Mouse (Mus musculus): ENCODE data around the gene Ddx39. TPM values are rescaled to one million over a fixed set of nuclear protein-coding genes. Genes with fewer than 3 reads are reported as not detected.
A peak's percentile ranks its signal among the peaks of the same experiment; 100 is the strongest.

The Ddx39 gene
- polyA plus RNA-seq, 1 experiment from 2014 or later, result 116 TPM

- no peak for ATAC-seq
- no peaks in the 10 kb centered on the region for H3K9me3 ChIP-seq (ENCODE audit: control insufficient read depth, low read length)
- H3K4me3 ChIP-seq (replicated peaks; ENCODE audit: low read length), result no peak overlapping the region
- peaks cover 7% of the 10 kb centered on the region for H3K4me1 ChIP-seq (replicated peaks; ENCODE audit: control insufficient read depth, insufficient read depth, low read length)
- no peaks in the 10 kb centered on the region for H3K36me3 ChIP-seq (ENCODE audit: control insufficient read depth, insufficient read depth)
- H3K27me3 ChIP-seq (replicated peaks; ENCODE audit: control insufficient read depth, insufficient read depth, low read length), result no peaks in the 10 kb centered on the region
- H3K9ac ChIP-seq (replicated peaks; ENCODE audit: low read depth, low read length), result no peak overlapping the region
- H3K4me2 ChIP-seq (ENCODE audit: low read length), result no peak overlapping the region
- no peak overlapping the region for H3K27ac ChIP-seq (ENCODE audit: low read length)
- 74% methylated on average over 2 of the region's 2 CpGs for WGBS
Observed at GRCm38 (mm10) chr8:83770669-83771068, 55.7 kb downstream of the Ddx39 start.

- Histone ChIP-seq H3K4me2 (ENCODE audit: low read length) (no peak overlapping the region), H3K9me3 (ENCODE audit: control insufficient read depth, low read length) (no peaks in the 10 kb centered on the region), H3K4me1 (replicated peaks; ENCODE audit: control insufficient read depth, insufficient read depth, low read length) (peaks cover 7% of the 10 kb centered on the region), H3K27me3 (replicated peaks; ENCODE audit: control insufficient read depth, insufficient read depth, low read length) (no peaks in the 10 kb centered on the region), H3K36me3 (ENCODE audit: control insufficient read depth, insufficient read depth) (no peaks in the 10 kb centered on the region), H3K27ac (ENCODE audit: low read length) (no peak overlapping the region), H3K4me3 (replicated peaks; ENCODE audit: low read length) (no peak overlapping the region), H3K9ac (replicated peaks; ENCODE audit: low read depth, low read length) (no peak overlapping the region)
- no peak for ATAC-seq
- 73% methylated on average over 4 of the region's 4 CpGs for WGBS
Observed at GRCm38 (mm10) chr8:83771791-83772190, 56.8 kb downstream of the Ddx39 start.

GRCm38 (mm10) chr8:83772701-83773451 is 57.9 kb downstream of the Ddx39 start:
- 5% methylated on average over 25 of the region's 25 CpGs for WGBS
- Histone ChIP-seq H3K27ac (ENCODE audit: low read length) (no peak overlapping the region), H3K36me3 (ENCODE audit: control insufficient read depth, insufficient read depth) (no peaks in the 10 kb centered on the region), H3K4me2 (ENCODE audit: low read length) (peak overlapping the region; percentile 70), H3K4me1 (replicated peaks; ENCODE audit: control insufficient read depth, insufficient read depth, low read length) (peaks cover 7% of the 10 kb centered on the region), H3K27me3 (replicated peaks; ENCODE audit: control insufficient read depth, insufficient read depth, low read length) (no peaks in the 10 kb centered on the region), H3K4me3 (replicated peaks; ENCODE audit: low read length) (peak overlapping the region; percentile 43), H3K9me3 (ENCODE audit: control insufficient read depth, low read length) (no peaks in the 10 kb centered on the region), H3K9ac (replicated peaks; ENCODE audit: low read depth, low read length) (peak overlapping the region; percentile 44)
- ATAC-seq, result peak; percentile 78

- peak overlapping the region; percentile 70 for H3K4me2 ChIP-seq (ENCODE audit: low read length)
- H3K4me1 ChIP-seq (replicated peaks; ENCODE audit: control insufficient read depth, insufficient read depth, low read length), result peaks cover 7% of the 10 kb centered on the region
- no peak overlapping the region for H3K4me3 ChIP-seq (replicated peaks; ENCODE audit: low read length)
- 46% methylated on average over 6 of the region's 6 CpGs for WGBS
- H3K27me3 ChIP-seq (replicated peaks; ENCODE audit: control insufficient read depth, insufficient read depth, low read length), result no peaks in the 10 kb centered on the region
- no peak for ATAC-seq
- H3K9ac ChIP-seq (replicated peaks; ENCODE audit: low read depth, low read length), result no peak overlapping the region
- H3K36me3 ChIP-seq (ENCODE audit: control insufficient read depth, insufficient read depth), result no peaks in the 10 kb centered on the region
- no peak overlapping the region for H3K27ac ChIP-seq (ENCODE audit: low read length)
- H3K9me3 ChIP-seq (ENCODE audit: control insufficient read depth, low read length), result no peaks in the 10 kb centered on the region
Observed at GRCm38 (mm10) chr8:83773452-83773846, 58.5 kb downstream of the Ddx39 start.

GRCm38 (mm10) chr8:83774221-83774620 is 59.2 kb downstream of the Ddx39 start:
- Histone ChIP-seq H3K9me3 (ENCODE audit: control insufficient read depth, low read length) (no peaks in the 10 kb centered on the region), H3K4me2 (ENCODE audit: low read length) (no peak overlapping the region), H3K27ac (ENCODE audit: low read length) (no peak overlapping the region), H3K4me3 (replicated peaks; ENCODE audit: low read length) (no peak overlapping the region), H3K9ac (replicated peaks; ENCODE audit: low read depth, low read length) (no peak overlapping the region), H3K27me3 (replicated peaks; ENCODE audit: control insufficient read depth, insufficient read depth, low read length) (no peaks in the 10 kb centered on the region), H3K4me1 (replicated peaks; ENCODE audit: control insufficient read depth, insufficient read depth, low read length) (peaks cover 7% of the 10 kb centered on the region), H3K36me3 (ENCODE audit: control insufficient read depth, insufficient read depth) (no peaks in the 10 kb centered on the region)
- WGBS, result 88% methylated on average over 2 of the region's 2 CpGs
- no peak for ATAC-seq

Small RNAs within 50 kb of the gene (microRNA-seq; reads per million reads assigned to microRNA genes)
- not detected for gene Mir1668

Other genes with a start within 250 kb of the Ddx39 start
- not detected in 2 replicates for gene Olfr370, start 179.4 kb upstream of the Ddx39 start, polyA plus RNA-seq (2015; fragmentation: Nextera tagmentation; extraction: Ambion mirVana)
- gene Ndufb7, start 148.5 kb upstream of the Ddx39 start, polyA plus RNA-seq (2015; fragmentation: Nextera tagmentation; extraction: Ambion mirVana), result 281 and 325 TPM in 2 replicates
- gene Tecr, start 107.2 kb upstream of the Ddx39 start, polyA plus RNA-seq (2015; fragmentation: Nextera tagmentation; extraction: Ambion mirVana), result 694 and 809 TPM in 2 replicates
- 58.6 and 62.3 TPM in 2 replicates for gene Dnajb1, start 107.0 kb upstream of the Ddx39 start, polyA plus RNA-seq (2015; fragmentation: Nextera tagmentation; extraction: Ambion mirVana)
- 147 and 151 TPM in 2 replicates for gene Gipc1, start 62.5 kb upstream of the Ddx39 start, polyA plus RNA-seq (2015; fragmentation: Nextera tagmentation; extraction: Ambion mirVana)
- 0.45 and 1.3 TPM in 2 replicates for gene Ptger1, start 48.5 kb upstream of the Ddx39 start, polyA plus RNA-seq (2015; fragmentation: Nextera tagmentation; extraction: Ambion mirVana)
- 30.7 and 36.0 TPM in 2 replicates for gene Pkn1, start 16.0 kb upstream of the Ddx39 start, polyA plus RNA-seq (2015; fragmentation: Nextera tagmentation; extraction: Ambion mirVana)
- gene Adgre5, start 26.1 kb downstream of the Ddx39 start, polyA plus RNA-seq (2015; fragmentation: Nextera tagmentation; extraction: Ambion mirVana), result 8.1 and 10.8 TPM in 2 replicates
- gene Adgrl1, start 184.9 kb downstream of the Ddx39 start, polyA plus RNA-seq (2015; fragmentation: Nextera tagmentation; extraction: Ambion mirVana), result 57.4 and 60.4 TPM in 2 replicates
- 0.63 and 1.3 TPM in 2 replicates for gene Gm10644, start 240.0 kb downstream of the Ddx39 start, polyA plus RNA-seq (2015; fragmentation: Nextera tagmentation; extraction: Ambion mirVana)
- gene Asf1b, start 240.3 kb downstream of the Ddx39 start, polyA plus RNA-seq (2015; fragmentation: Nextera tagmentation; extraction: Ambion mirVana), result 14.8 and 19.5 TPM in 2 replicates

Measured in forebrain, embryonic 16.5 days (tissue).